Mouse (Mus musculus): ENCODE data around the gene D17Wsu92e.

Gene D17Wsu92e

GRCm38 (mm10) chr17:27746446-27746845 is 74.0 kb downstream of the D17Wsu92e start:
- DNase-seq (ENCODE audit: low spot score in 2 of 2): no peak

GRCm38 (mm10) chr17:27740961-27741360 is 79.5 kb downstream of the D17Wsu92e start:
- DNase-seq (ENCODE audit: low spot score in 2 of 2): no peak

- no peak for DNase-seq (ENCODE audit: low spot score in 2 of 2)
Observed at GRCm38 (mm10) chr17:27734344-27735073, 85.9 kb downstream of the D17Wsu92e start.

- DNase-seq (ENCODE audit: low spot score in 2 of 2): no peak
Observed at GRCm38 (mm10) chr17:27732694-27733093, 87.8 kb downstream of the D17Wsu92e start.

- no peak for DNase-seq (ENCODE audit: low spot score in 2 of 2)
Observed at GRCm38 (mm10) chr17:27732152-27732551, 88.3 kb downstream of the D17Wsu92e start.

GRCm38 (mm10) chr17:27728770-27729169 is 91.7 kb downstream of the D17Wsu92e start, which contains the start of gene Spdef:
Gene Spdef, minus strand, starts transcription at chr17:27728955.
- no peak for DNase-seq (ENCODE audit: low spot score in 2 of 2)

GRCm38 (mm10) chr17:27726527-27726926 is 93.9 kb downstream of the D17Wsu92e start:
- no peak for DNase-seq (ENCODE audit: low spot score in 2 of 2)

- DNase-seq (ENCODE audit: low spot score in 2 of 2): no peak
Observed at GRCm38 (mm10) chr17:27725412-27725811, 95.0 kb downstream of the D17Wsu92e start.

- no peak for DNase-seq (ENCODE audit: low spot score in 2 of 2)
Observed at GRCm38 (mm10) chr17:27725011-27725410, 95.4 kb downstream of the D17Wsu92e start.

- no peak for DNase-seq (ENCODE audit: low spot score in 2 of 2)
Observed at GRCm38 (mm10) chr17:27724327-27724726, 96.1 kb downstream of the D17Wsu92e start.

- no peak for DNase-seq (ENCODE audit: low spot score in 2 of 2)
Observed at GRCm38 (mm10) chr17:27721125-27721664, 99.3 kb downstream of the D17Wsu92e start.

GRCm38 (mm10) chr17:27720326-27720725 is 100.1 kb downstream of the D17Wsu92e start:
- DNase-seq (ENCODE audit: low spot score in 2 of 2): no peak

- DNase-seq (ENCODE audit: low spot score in 2 of 2): no peak
Observed at GRCm38 (mm10) chr17:27719663-27720062, 100.8 kb downstream of the D17Wsu92e start.

GRCm38 (mm10) chr17:27718250-27718649 is 102.2 kb downstream of the D17Wsu92e start:
- DNase-seq (ENCODE audit: low spot score in 2 of 2): no peak

GRCm38 (mm10) chr17:27716804-27717203 is 103.6 kb downstream of the D17Wsu92e start:
- no peak for DNase-seq (ENCODE audit: low spot score in 2 of 2)

- DNase-seq (ENCODE audit: low spot score in 2 of 2): no peak
Observed at GRCm38 (mm10) chr17:27712832-27713231, 107.6 kb downstream of the D17Wsu92e start.

- DNase-seq (ENCODE audit: low spot score in 2 of 2): no peak
Observed at GRCm38 (mm10) chr17:27709650-27710049, 110.8 kb downstream of the D17Wsu92e start.

GRCm38 (mm10) chr17:27707954-27708661 is 112.3 kb downstream of the D17Wsu92e start:
- DNase-seq (ENCODE audit: low spot score in 2 of 2): no peak

GRCm38 (mm10) chr17:27705661-27706060 is 114.8 kb downstream of the D17Wsu92e start:
- no peak for DNase-seq (ENCODE audit: low spot score in 2 of 2)

GRCm38 (mm10) chr17:27703961-27704621 is 116.4 kb downstream of the D17Wsu92e start:
- no peak for DNase-seq (ENCODE audit: low spot score in 2 of 2)

GRCm38 (mm10) chr17:27702518-27702917 is 117.9 kb downstream of the D17Wsu92e start:
- DNase-seq (ENCODE audit: low spot score in 2 of 2): no peak

- no peak for DNase-seq (ENCODE audit: low spot score in 2 of 2)
Observed at GRCm38 (mm10) chr17:27701856-27702255, 118.6 kb downstream of the D17Wsu92e start.

Measured in frontal cortex, postnatal 14 days (tissue).